ENCODE assay signal across 11 mouse cellular contexts in genomic region chr1:42704981-42705810, GRCm38 (mm10). TPM values are rescaled to one million over a fixed set of nuclear protein-coding genes. Genes with fewer than 3 reads are reported as not detected.
DNase-seq lines count a peak whose midpoint lies in the region; ATAC-seq lines count a peak whose summit lies in the region.
"Had no signal": no experiment of that assay in that cellular context is flagged by ENCODE, and none has a peak within 500 bp of the region (broad histone marks: within the 10 kb centered on the region; RNA-seq: fewer than 3 reads in every experiment).

No protein-coding gene starts in this region.

- no peaks in the 10 kb centered on the region for H3K36me3 ChIP-seq in embryonic facial prominence, embryonic 11.5 days (replicated peaks; ENCODE audit: control insufficient read depth, insufficient read depth, low read depth, low read length)
- H3K36me3 ChIP-seq in forebrain, embryonic 13.5 days (ENCODE audit: poor library complexity, severe bottlenecking) = peaks cover 9% of the 10 kb centered on the region; the same call in 1 of the 2 replicates
- H3K36me3 ChIP-seq in midbrain, embryonic 15.5 days (replicated peaks) = no peaks in the 10 kb centered on the region

- peak overlapping the region; percentile 25; the same call in 1 of the 2 replicates for H3K9ac ChIP-seq in embryonic facial prominence, embryonic 11.5 days (replicated peaks; ENCODE audit: low read length)
- peak overlapping the region; percentile 84 for H3K9ac ChIP-seq in forebrain, embryonic 13.5 days
- peak overlapping the region; percentile 11 for H3K9ac ChIP-seq in midbrain, embryonic 15.5 days

- no peak overlapping the region for H3K4me3 ChIP-seq in embryonic facial prominence, embryonic 11.5 days (ENCODE audit: low read depth, low read length)
- H3K4me3 ChIP-seq in forebrain, embryonic 13.5 days = peak overlapping the region; percentile 64
- H3K4me3 ChIP-seq in midbrain, embryonic 15.5 days = peak overlapping the region; percentile 1; the same call in 1 of the 2 replicates

- H3K27me3 ChIP-seq in embryonic facial prominence, embryonic 11.5 days (ENCODE audit: control insufficient read depth, insufficient read depth, low read length) = peaks cover 58% of the 10 kb centered on the region
- 0 out of 2 replicates have a peak, but pooled peaks cover 10% of the 10 kb centered on the region for H3K27me3 ChIP-seq in forebrain, embryonic 13.5 days
- no peaks in the 10 kb centered on the region for H3K27me3 ChIP-seq in midbrain, embryonic 15.5 days (replicated peaks)

- H3K4me1 ChIP-seq in embryonic facial prominence, embryonic 11.5 days (ENCODE audit: control insufficient read depth, insufficient read depth, low read length) = no peaks in the 10 kb centered on the region
- H3K4me1 ChIP-seq in forebrain, embryonic 13.5 days = peaks cover 77% of the 10 kb centered on the region
- H3K4me1 ChIP-seq in midbrain, embryonic 15.5 days = peaks cover 81% of the 10 kb centered on the region

- no peak for ATAC-seq in embryonic facial prominence, embryonic 11.5 days (replicated peaks; ENCODE audit: insufficient number of reproducible peaks, low FRiP score, low TSS enrichment, low read depth)
- no peak for ATAC-seq in forebrain, embryonic 13.5 days
- ATAC-seq in midbrain, embryonic 15.5 days (replicated peaks) = no peak

- intact Hi-C loops in gastrocnemius, postnatal 36 days (cut with DNase I) = no loop called here

- H3K4me2 ChIP-seq in embryonic facial prominence, embryonic 11.5 days (ENCODE audit: low read depth, low read length) = peak overlapping the region; percentile 3; the same call in 1 of the 2 replicates
- peak overlapping the region; percentile 86 for H3K4me2 ChIP-seq in forebrain, embryonic 13.5 days
- peak overlapping the region; percentile 56 for H3K4me2 ChIP-seq in midbrain, embryonic 15.5 days

- H3K9me3 ChIP-seq in embryonic facial prominence, embryonic 11.5 days (replicated peaks; ENCODE audit: control insufficient read depth, low read length) = no peaks in the 10 kb centered on the region
- no peaks in the 10 kb centered on the region for H3K9me3 ChIP-seq in forebrain, embryonic 13.5 days (replicated peaks)
- H3K9me3 ChIP-seq in midbrain, embryonic 15.5 days = no peaks in the 10 kb centered on the region

- no peak overlapping the region for H3K27ac ChIP-seq in embryonic facial prominence, embryonic 11.5 days (replicated peaks; ENCODE audit: low read depth, low read length)
- H3K27ac ChIP-seq in forebrain, embryonic 13.5 days = peak overlapping the region; percentile 95
- H3K27ac ChIP-seq in midbrain, embryonic 15.5 days = peak overlapping the region; percentile 43

- 5% methylated on average over 17 of the region's 17 CpGs for WGBS in embryonic facial prominence, embryonic 11.5 days
- 7% methylated on average over 17 of the region's 17 CpGs for WGBS in forebrain, embryonic 13.5 days
- 13% methylated on average over 17 of the region's 17 CpGs for WGBS in midbrain, embryonic 15.5 days

- DNase-seq in embryonic facial prominence, embryonic 11.5 days (ENCODE audit: low spot score) = no peak
- peak; percentile 50 to 55 for DNase-seq in kidney, adult 8-10 months
- no peak for DNase-seq in left cerebral cortex, adult 9 months (ENCODE audit: low spot score in 2 of 2)
- no peak for DNase-seq in gastrocnemius, postnatal 36 days
- DNase-seq in ovary, adult 18-20 months (ENCODE audit: low spot score) = no peak
- DNase-seq: gastrocnemius, postnatal 25 days; lung, adult 2 months; thymus, adult 18-20 months had no signal

RNA-seq across cellular contexts. Expression of gene Pou3f3, which starts 9.6 kb away (rescaled TPM):
- polyA plus RNA-seq in embryonic facial prominence, embryonic 11.5 days (2014; fragmentation: Nextera tagmentation; extraction: Ambion mirVana) = 7.2 and 9.9 TPM in 2 replicates
- polyA plus RNA-seq in forebrain, embryonic 13.5 days (2015; fragmentation: Nextera tagmentation; extraction: Ambion mirVana) = 37.1 and 44.2 TPM in 2 replicates
- polyA plus RNA-seq in midbrain, embryonic 15.5 days (2015; fragmentation: Nextera tagmentation; extraction: Ambion mirVana) = 19.0 and 21.3 TPM in 2 replicates
- total RNA-seq in gastrocnemius, postnatal 36 days (2021) = not detected
- total RNA-seq: gastrocnemius, postnatal 25 days had no signal
- polyA plus RNA-seq: small intestine, adult 2 months had no signal

Comparison
In these comparisons a context has a peak if more than half of its experiments do, and no peak if none do; other contexts are left out.
1. DNase-seq: peak in kidney, adult 8-10 months (2 of 2); none in embryonic facial prominence, embryonic 11.5 days (single experiment), left cerebral cortex, adult 9 months (0 of 2), gastrocnemius, postnatal 36 days (0 of 2) and ovary, adult 18-20 months (single experiment).
2. H3K4me2 ChIP-seq: peak in every context shown above with its lines; median percentile 86 in forebrain, embryonic 13.5 days; 56 in midbrain, embryonic 15.5 days; 3 in embryonic facial prominence, embryonic 11.5 days.
3. H3K9ac ChIP-seq: peak in every context shown above with its lines; median percentile 84 in forebrain, embryonic 13.5 days; 25 in embryonic facial prominence, embryonic 11.5 days; 11 in midbrain, embryonic 15.5 days.